Mouse (Mus musculus): ENCODE results near the gene Grin2a. TPM values are rescaled to one million over a fixed set of nuclear protein-coding genes. Genes with fewer than 3 reads are reported as not detected.

The Grin2a gene
- polyA plus RNA-seq, 1 experiment from 2014 or later, result not detected

GRCm38 (mm10) chr16:9953396-9953831 is 41.9 kb downstream of the Grin2a start:
- ATAC-seq (no peak), DNase-seq (no peak)
- no peak overlapping the region for H3K27ac ChIP-seq (ENCODE audit: low read depth)
- 79% methylated on average over 5 of the region's 5 CpGs for WGBS (ENCODE audit: insufficient replicate concordance)
- no peaks in the 10 kb centered on the region for H3K4me1 ChIP-seq (ENCODE audit: insufficient read depth)
- TF ChIP-seq EP300 (IDR thresholded peaks at IDR 0.05; ENCODE audit: low read depth), result no peak
- TF ChIP-seq CTCF (IDR thresholded peaks at IDR 0.05; ENCODE audit: low read depth), result no peak
- H3K4me3 ChIP-seq (ENCODE audit: low read depth, low read length), result no peak overlapping the region
- no peaks in the 10 kb centered on the region for H3K27me3 ChIP-seq (ENCODE audit: insufficient read depth, low read length)
- H3K9me3 ChIP-seq (ENCODE audit: low read length), result no peaks in the 10 kb centered on the region
- H3K36me3 ChIP-seq (replicated peaks; ENCODE audit: insufficient read depth, low read length), result no peaks in the 10 kb centered on the region
- H3K9ac ChIP-seq (replicated peaks), result no peak overlapping the region
- H3K4me2 ChIP-seq (ENCODE audit: low read depth, low read length), result no peak overlapping the region

GRCm38 (mm10) chr16:9949250-9949649 is 46.1 kb downstream of the Grin2a start:
- no peaks in the 10 kb centered on the region for H3K9me3 ChIP-seq (ENCODE audit: low read length)
- no peaks in the 10 kb centered on the region for H3K4me1 ChIP-seq (ENCODE audit: insufficient read depth)
- no peak overlapping the region for H3K4me3 ChIP-seq (ENCODE audit: low read depth, low read length)
- H3K4me2 ChIP-seq (ENCODE audit: low read depth, low read length), result no peak overlapping the region
- no peak overlapping the region for H3K27ac ChIP-seq (ENCODE audit: low read depth)
- WGBS (ENCODE audit: insufficient replicate concordance), result 61% methylated on average over 3 of the region's 3 CpGs
- no peaks in the 10 kb centered on the region for H3K36me3 ChIP-seq (replicated peaks; ENCODE audit: insufficient read depth, low read length)
- no peaks in the 10 kb centered on the region for H3K27me3 ChIP-seq (ENCODE audit: insufficient read depth, low read length)
- DNase-seq (no peak), ATAC-seq (no peak)
- TF ChIP-seq CTCF (IDR thresholded peaks at IDR 0.05; ENCODE audit: low read depth) (no peak), EP300 (IDR thresholded peaks at IDR 0.05; ENCODE audit: low read depth) (no peak)
- no peak overlapping the region for H3K9ac ChIP-seq (replicated peaks)

DNA sequence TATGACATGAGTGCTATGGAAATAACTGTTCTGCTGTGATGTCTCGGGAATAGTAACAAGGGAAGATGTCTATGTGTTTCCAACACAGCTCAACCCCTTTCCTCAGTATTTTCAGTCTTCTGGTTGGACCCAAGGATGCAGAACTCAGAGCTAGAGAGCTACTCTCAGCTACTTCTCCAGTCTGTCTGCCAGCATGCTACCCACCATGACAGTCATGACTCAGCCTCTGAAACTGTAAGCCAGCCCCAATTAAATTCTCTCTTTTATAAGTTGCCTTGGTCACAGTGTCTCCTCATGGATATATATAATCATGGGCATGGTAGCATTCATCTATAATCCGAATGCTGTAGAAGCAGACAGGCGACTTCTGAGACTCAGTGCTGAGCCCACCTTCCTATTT is 47.9 kb downstream of the Grin2a start:
- H3K4me3 ChIP-seq (ENCODE audit: low read depth, low read length), result no peak overlapping the region
- ATAC-seq (no peak), DNase-seq (no peak)
- WGBS (ENCODE audit: insufficient replicate concordance), result 63% methylated on average over 3 of the region's 3 CpGs
- H3K27ac ChIP-seq (ENCODE audit: low read depth), result no peak overlapping the region
- no peaks in the 10 kb centered on the region for H3K36me3 ChIP-seq (replicated peaks; ENCODE audit: insufficient read depth, low read length)
- no peaks in the 10 kb centered on the region for H3K27me3 ChIP-seq (ENCODE audit: insufficient read depth, low read length)
- no peaks in the 10 kb centered on the region for H3K9me3 ChIP-seq (ENCODE audit: low read length)
- H3K4me2 ChIP-seq (ENCODE audit: low read depth, low read length), result no peak overlapping the region
- TF ChIP-seq EP300 (IDR thresholded peaks at IDR 0.05; ENCODE audit: low read depth), result no peak
- no peak for TF ChIP-seq CTCF (IDR thresholded peaks at IDR 0.05; ENCODE audit: low read depth)
- H3K4me1 ChIP-seq (ENCODE audit: insufficient read depth), result no peaks in the 10 kb centered on the region
- H3K9ac ChIP-seq (replicated peaks), result no peak overlapping the region

DNA sequence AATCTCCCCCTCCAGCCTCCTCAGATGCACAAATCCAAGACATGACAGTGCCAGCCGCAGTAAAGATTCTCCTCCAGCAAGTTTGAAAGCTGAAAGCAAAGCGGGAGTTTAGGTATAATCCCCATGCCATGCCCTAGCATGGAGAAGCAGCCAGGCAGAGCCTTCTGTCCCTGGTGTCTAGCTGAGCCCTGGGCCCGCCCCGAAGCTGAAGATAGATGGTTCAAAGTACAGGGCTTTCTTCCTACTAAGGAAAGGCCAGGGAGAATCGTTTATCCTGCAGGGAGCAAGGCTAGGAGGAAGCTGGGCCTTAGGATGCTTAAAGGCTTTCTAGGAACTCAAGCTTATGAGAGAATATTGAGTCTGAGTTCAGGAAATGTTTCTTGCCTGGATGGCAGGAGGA is 50.5 kb downstream of the Grin2a start:
- Histone ChIP-seq H3K27me3 (ENCODE audit: insufficient read depth, low read length) (no peaks in the 10 kb centered on the region), H3K9ac (replicated peaks) (no peak overlapping the region), H3K9me3 (ENCODE audit: low read length) (no peaks in the 10 kb centered on the region), H3K4me2 (ENCODE audit: low read depth, low read length) (no peak overlapping the region), H3K4me3 (ENCODE audit: low read depth, low read length) (no peak overlapping the region), H3K36me3 (replicated peaks; ENCODE audit: insufficient read depth, low read length) (no peaks in the 10 kb centered on the region), H3K27ac (ENCODE audit: low read depth) (no peak overlapping the region), H3K4me1 (ENCODE audit: insufficient read depth) (no peaks in the 10 kb centered on the region)
- TF ChIP-seq EP300 (IDR thresholded peaks at IDR 0.05; ENCODE audit: low read depth) (no peak), CTCF (IDR thresholded peaks at IDR 0.05; ENCODE audit: low read depth) (no peak)
- WGBS (ENCODE audit: insufficient replicate concordance), result 68% methylated on average over 5 of the region's 5 CpGs
- ATAC-seq, result no peak
- DNase-seq, result no peak

- Histone ChIP-seq H3K9ac (replicated peaks) (no peak overlapping the region), H3K9me3 (ENCODE audit: low read length) (no peaks in the 10 kb centered on the region), H3K4me3 (ENCODE audit: low read depth, low read length) (no peak overlapping the region), H3K4me2 (ENCODE audit: low read depth, low read length) (no peak overlapping the region), H3K36me3 (replicated peaks; ENCODE audit: insufficient read depth, low read length) (no peaks in the 10 kb centered on the region), H3K4me1 (ENCODE audit: insufficient read depth) (no peaks in the 10 kb centered on the region), H3K27ac (ENCODE audit: low read depth) (no peak overlapping the region), H3K27me3 (ENCODE audit: insufficient read depth, low read length) (no peaks in the 10 kb centered on the region)
- DNase-seq (no peak), ATAC-seq (no peak)
- TF ChIP-seq CTCF (IDR thresholded peaks at IDR 0.05; ENCODE audit: low read depth), result no peak; the same call in 1 of the 2 replicates
- no peak for TF ChIP-seq EP300 (IDR thresholded peaks at IDR 0.05; ENCODE audit: low read depth)
- 32% methylated on average over 8 of the region's 8 CpGs for WGBS (ENCODE audit: insufficient replicate concordance)
These were observed 53.9 kb downstream of the Grin2a start for GRCm38 (mm10) chr16:9941306-9941930.

GRCm38 (mm10) chr16:9940716-9941115 is 54.6 kb downstream of the Grin2a start:
- 74% methylated on average over 7 of the region's 7 CpGs for WGBS (ENCODE audit: insufficient replicate concordance)
- TF ChIP-seq CTCF (IDR thresholded peaks at IDR 0.05; ENCODE audit: low read depth) (no peak), EP300 (IDR thresholded peaks at IDR 0.05; ENCODE audit: low read depth) (no peak)

More at GRCm38 (mm10) chr16:9940716-9941115, 54.6 kb downstream of the Grin2a start:
- DNase-seq, result no peak
- Histone ChIP-seq H3K4me3 (ENCODE audit: low read depth, low read length) (no peak overlapping the region), H3K27ac (ENCODE audit: low read depth) (no peak overlapping the region), H3K4me1 (ENCODE audit: insufficient read depth) (no peaks in the 10 kb centered on the region), H3K27me3 (ENCODE audit: insufficient read depth, low read length) (no peaks in the 10 kb centered on the region), H3K9ac (replicated peaks) (no peak overlapping the region), H3K4me2 (ENCODE audit: low read depth, low read length) (no peak overlapping the region), H3K36me3 (replicated peaks; ENCODE audit: insufficient read depth, low read length) (no peaks in the 10 kb centered on the region), H3K9me3 (ENCODE audit: low read length) (no peaks in the 10 kb centered on the region)
- no peak for ATAC-seq
